Mouse (Mus musculus) lung, postnatal 4 days (tissue): ENCODE results near the gene Vmn2r37.
"Not testable (repeated sequence)": the region's sequence is repeated elsewhere in the genome, so short reads cannot be mapped to it uniquely, and the experiment has no call there.

Experiments used
- DNase-seq, 2 experiments: peaks; one replicate each; pipeline ENCODE4 v3.0.0; 2021

The Vmn2r37 gene

DNA sequence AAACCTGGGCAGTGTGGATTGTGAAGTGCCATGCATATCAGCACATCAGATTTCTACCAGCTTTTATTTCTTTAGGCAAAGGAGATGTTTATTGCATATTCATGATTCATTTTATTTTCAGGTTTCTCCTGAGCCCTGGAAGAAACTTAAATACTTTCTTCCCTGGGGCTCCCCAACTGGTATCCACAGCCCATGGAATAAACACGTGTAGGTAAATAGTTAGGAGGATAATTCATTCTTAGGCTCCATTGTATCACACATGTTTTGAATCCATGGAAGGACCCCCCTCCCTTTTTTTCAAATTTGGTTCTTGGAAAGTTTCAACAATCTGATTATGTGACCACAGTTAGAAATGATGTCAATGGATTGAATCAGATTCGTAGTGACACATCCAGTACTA, at the start of gene Vmn2r37:
Gene Vmn2r37 (minus strand): TSS at position 101 of the 400 bp plus-strand sequence.
- not testable (repeated sequence) for DNase-seq
